Mouse (Mus musculus) splenic B cell, adult 2 months (primary cell): Measurements from ENCODE around the gene Snx29.

Experiments
- DNase-seq: peaks from one replicate; pipeline ENCODE4 v3.0.0-alpha.2; 2011; ENCODE audit warnings: low read depth, low spot score
- H3K27me3 ChIP-seq: 2 replicates; pipeline ENCODE4 v1.6.1; 2012; ENCODE audit warnings: mild to moderate bottlenecking, low read length, moderate library complexity, mixed read lengths; ENCODE audit not compliant: control insufficient read depth, poor library complexity, insufficient read depth, severe bottlenecking
- H3K36me3 ChIP-seq: 2 replicates; pipeline ENCODE4 v1.6.1; 2012; ENCODE audit warnings: mild to moderate bottlenecking, low read length, moderate library complexity, mixed read lengths; ENCODE audit not compliant: control insufficient read depth, poor library complexity, insufficient read depth, severe bottlenecking

The Snx29 gene

DNA sequence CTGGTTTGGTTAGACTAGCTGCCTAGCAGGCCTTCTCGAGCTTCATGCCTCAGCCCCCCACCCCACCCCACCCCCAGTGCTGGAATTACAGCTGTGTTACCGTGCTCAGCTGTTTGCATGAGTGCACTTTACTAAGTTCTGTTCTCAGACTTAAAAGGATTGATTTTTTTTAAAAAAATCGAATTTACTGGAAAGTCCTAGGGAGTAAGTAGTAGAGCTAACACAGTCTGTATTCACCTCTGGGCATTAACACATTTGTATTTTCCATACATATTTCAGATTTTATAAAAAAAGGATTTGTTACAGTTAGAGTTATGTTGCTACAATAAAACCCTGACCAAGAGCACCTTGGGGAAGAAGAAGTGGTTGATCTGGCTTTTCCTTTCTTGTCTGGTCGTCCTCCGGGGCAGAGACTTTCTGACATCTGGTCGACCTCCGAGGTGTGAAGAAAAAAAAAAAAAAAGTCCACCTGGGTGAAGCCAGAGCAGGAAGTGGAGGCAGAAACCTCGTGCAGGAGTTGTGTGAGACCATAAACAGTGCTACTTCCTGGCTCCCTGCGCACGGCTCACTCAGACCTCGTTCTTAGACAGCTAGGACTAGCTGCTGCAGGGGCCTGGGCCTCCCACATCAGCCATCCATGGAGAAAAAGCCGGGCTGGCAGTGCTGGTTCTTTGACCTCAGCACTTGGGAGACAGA, 196.2 kb downstream of the Snx29 start:
- peaks cover 8% of the 10 kb centered on the region; the same call in 1 of the 2 replicates for H3K36me3 ChIP-seq
- no peaks in the 10 kb centered on the region for H3K27me3 ChIP-seq
- peak; percentile 52 for DNase-seq

DNA sequence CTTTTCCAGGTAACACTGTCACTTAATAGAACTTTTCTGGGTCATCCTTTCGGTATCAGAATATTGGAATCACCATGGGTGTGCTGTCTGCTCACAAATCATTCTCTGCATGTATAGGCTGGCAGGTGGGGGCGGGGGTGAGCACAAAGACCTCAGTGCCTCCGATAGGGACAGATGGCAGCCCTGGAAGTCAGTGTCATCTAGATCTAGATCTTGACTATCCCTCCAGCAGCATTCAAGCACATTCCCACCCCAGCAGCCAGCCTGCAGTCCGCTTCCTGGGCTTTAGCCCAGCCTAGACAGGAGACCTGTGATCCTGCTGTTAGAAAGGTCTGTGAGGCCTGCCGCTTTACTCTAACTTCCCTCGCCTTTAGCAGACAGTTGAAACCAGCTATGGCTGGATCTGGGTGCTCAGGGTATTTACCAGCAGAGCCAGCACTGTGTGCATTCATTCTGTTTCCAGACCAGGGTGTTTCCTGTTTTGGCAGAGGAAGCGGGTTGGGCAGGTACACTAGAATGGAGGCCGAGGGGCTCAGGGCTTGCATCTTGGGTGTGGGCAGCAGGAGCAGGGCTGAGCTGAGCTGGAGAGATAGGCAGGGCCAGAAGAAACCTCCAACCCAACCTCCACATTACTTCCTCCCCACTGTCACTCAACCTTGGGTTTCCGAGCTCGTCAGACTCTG, 203.5 kb downstream of the Snx29 start:
- Histone ChIP-seq H3K27me3 (no peaks in the 10 kb centered on the region), H3K36me3 (no peaks in the 10 kb centered on the region; the same call in 1 of the 2 replicates)
- DNase-seq: peak; percentile 20

DNA sequence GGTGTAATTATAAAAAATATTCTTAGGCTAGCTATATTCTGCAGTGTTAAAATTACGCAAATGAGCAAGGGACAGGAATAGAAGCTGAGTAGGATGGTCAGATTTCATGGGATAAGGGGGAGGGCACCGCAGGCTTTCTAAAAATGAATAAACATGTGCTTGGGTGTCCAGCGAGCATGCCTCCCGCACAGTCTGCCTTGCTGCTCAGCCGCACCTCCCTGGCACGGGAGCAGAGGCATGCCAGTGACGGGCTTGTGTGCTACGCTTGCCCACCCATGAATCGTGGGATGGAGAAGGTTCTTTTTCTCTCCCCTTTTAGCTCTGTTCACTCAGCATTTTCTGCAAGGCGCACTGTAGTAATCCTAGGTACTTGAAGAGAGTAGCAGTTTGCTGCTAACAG, 204.3 kb downstream of the Snx29 start:
- Histone ChIP-seq H3K27me3 (no peaks in the 10 kb centered on the region), H3K36me3 (no peaks in the 10 kb centered on the region; the same call in 1 of the 2 replicates)
- no peak for DNase-seq

DNA sequence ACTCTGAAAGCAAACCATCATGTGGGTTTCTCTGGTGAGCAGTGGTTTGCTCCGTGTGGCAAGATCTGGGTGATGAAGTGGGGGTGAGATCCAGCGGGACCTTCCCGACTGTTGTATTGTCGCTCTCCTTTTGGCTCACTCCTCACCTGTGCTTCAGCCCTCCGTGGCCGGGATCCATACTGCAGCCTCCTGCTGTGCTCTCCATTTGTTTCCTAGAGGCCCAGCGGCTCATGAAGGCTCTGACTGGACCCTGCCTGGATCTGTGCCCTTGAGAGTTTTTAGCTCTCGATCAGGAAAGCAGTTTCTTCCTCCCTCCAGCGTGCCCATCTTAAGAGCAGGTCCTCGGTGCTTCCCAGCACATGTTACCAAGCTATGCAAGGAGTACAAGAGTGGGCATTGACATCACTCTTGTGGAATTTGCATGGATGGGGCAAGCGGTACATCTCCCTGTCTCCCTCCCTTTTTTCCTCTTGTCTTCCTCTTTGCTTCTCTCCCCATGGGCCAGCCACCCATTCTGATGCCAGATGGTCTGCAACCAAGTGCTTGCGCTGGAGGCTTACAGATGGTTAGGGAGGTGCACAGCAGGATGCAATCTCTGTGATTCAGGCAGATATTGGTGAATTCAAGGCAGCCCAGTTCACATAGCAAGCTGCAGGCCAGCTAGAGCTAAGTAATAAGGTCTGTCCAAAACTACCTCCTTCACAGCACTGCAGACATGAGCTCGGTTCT, 207.9 kb downstream of the Snx29 start:
- H3K36me3 ChIP-seq: peaks cover 7% of the 10 kb centered on the region
- no peak for DNase-seq

DNA sequence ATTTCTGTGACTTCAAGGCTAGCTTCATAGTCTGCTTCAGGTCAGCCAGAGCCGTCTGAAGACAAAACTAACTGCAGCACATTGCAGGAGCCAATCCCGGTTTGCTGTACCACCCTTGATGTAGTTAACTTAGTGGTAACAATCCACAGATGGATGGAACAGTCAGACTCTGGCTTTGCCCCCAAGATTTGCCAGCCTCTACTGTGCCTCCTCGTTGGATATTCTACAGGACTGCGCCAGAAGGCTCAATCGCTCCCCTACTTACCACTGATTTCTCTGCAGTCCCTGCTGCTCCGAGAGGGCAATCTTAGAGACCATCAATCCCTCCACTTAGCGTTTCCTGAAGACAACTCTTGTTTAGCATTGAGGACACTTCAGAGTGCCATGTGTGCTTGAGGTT, 208.7 kb downstream of the Snx29 start:
- DNase-seq: no peak
- no peaks in the 10 kb centered on the region for H3K27me3 ChIP-seq
- peaks cover 9% of the 10 kb centered on the region for H3K36me3 ChIP-seq

More for the DNA sequence above, 207.9 kb downstream of the Snx29 start:
- H3K27me3 ChIP-seq: no peaks in the 10 kb centered on the region

DNA sequence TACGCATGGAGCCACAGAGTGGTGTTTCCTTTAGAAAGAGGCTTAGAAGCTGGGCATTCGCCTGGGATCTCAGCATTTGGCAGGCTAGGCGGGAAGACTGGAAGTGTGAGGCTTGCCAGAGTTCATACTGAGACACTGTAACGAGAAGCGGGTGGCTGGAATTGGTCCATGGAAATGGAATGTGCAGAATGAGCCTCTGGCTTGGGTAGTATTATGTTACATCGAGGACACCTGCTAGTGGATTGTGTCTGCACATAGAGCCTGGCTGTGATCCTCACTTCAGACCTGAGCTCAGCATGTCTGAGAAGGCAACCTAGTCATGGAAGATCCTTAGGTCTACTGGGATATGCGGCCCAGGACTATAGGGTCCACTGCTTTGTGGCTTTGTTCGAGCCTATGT, 209.9 kb downstream of the Snx29 start:
- no peak for DNase-seq
- Histone ChIP-seq H3K36me3 (peaks cover 9% of the 10 kb centered on the region), H3K27me3 (no peaks in the 10 kb centered on the region)

DNA sequence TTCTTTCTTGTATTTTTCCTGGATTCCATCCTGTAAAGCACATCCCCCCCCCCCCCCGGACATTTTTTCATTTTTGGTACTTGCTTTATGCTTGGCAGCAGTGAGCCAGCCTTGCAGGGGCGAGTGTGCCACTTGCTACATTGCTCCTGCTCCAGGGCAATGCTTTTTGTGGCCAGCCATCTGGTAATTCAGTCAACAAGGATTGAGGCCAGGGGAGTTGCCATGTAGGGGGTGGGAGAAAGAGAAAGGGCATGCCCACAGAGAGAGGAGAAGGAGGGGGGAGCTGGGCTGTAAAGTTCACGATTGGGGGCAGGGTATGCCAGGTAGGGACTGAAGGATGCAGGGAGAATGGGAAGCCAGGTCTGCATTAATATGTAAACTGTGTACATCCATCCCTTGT, 210.7 kb downstream of the Snx29 start:
- DNase-seq: no peak
- no peaks in the 10 kb centered on the region for H3K27me3 ChIP-seq
- H3K36me3 ChIP-seq: peaks cover 9% of the 10 kb centered on the region

DNA sequence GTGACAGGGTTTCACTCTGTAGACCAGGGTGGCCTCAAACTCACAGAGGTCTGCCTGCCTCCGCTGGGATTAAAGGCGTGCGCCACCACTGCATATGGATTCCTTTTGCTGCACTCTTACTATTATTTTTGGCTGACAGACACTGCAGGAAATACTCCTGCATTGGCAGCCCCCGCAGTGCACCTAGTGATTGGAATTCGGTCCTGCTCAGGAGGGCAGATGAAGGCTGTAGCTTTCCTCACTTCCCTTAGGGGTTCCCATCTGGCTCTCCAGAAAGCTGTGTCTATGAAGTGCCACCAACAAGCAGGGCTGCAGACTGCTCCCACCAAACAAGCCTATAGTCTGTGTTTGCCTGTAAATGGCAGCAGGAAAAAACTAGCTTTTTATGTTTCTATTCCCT, 215.0 kb downstream of the Snx29 start:
- H3K27me3 ChIP-seq: no peaks in the 10 kb centered on the region
- no peak for DNase-seq
- peaks cover 12% of the 10 kb centered on the region for H3K36me3 ChIP-seq

DNA sequence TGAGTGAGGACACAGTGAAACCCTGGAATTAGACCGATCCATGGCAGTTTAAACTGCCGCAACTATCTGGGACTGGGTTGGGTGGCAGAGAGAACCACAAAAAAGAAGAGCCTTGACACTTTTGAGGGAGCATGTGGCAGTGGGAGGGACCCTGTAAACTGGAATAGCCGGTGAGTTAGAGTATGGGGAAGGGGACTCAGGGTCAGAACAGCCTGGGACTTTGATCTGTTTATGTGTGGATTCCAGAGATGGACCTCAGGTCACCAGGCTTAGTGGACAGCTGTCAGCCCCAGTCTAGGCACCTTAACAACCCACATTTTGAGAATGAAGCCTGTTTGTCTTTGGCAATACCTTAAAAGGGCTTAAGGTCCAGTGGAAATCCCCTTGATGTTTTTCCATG, 215.5 kb downstream of the Snx29 start:
- H3K36me3 ChIP-seq: peaks cover 12% of the 10 kb centered on the region
- H3K27me3 ChIP-seq: no peaks in the 10 kb centered on the region
- no peak for DNase-seq

DNA sequence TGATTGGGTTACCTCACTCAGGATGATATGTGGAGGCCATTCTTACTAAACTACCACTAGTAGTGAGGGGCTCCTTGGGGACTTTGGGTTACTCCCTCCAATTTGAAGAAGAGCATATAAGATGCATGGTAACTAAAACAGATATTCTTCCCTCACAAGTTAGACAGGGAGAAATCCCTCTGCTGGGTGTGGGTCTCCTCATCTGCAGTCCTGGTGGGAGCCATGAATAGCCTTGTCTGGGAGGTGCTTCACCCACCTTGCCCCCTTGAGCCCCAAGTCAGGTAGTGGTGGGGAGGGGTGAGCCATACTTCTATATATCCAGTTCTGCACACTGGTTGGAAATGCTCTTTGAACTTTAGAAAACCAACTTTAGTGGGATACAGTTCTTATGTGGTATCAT, 218.3 kb downstream of the Snx29 start:
- no peaks in the 10 kb centered on the region for H3K27me3 ChIP-seq
- H3K36me3 ChIP-seq: peaks cover 8% of the 10 kb centered on the region; the same call in 1 of the 2 replicates
- no peak for DNase-seq

DNA sequence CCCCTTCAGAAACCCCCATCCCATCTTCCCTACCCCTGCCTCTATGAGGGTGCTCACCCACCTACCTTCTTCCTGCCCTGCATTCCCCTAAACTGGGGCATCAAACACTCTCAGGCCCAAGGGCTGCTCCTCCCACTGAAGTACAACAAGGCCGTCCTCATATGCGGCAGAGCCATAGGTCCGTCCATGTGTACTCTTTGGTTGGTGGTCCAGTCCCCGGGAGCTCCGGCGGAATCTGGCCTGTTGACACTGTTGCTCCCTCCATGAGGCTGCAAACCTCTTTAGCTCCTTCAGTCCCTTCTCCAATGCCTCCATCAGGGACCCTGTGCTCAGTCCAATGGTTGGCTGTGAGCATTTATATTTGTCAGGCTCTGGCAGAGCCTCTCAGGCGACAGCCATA, 219.1 kb downstream of the Snx29 start:
- peaks cover 7% of the 10 kb centered on the region; the same call in 1 of the 2 replicates for H3K36me3 ChIP-seq
- no peak for DNase-seq
- no peaks in the 10 kb centered on the region for H3K27me3 ChIP-seq

DNA sequence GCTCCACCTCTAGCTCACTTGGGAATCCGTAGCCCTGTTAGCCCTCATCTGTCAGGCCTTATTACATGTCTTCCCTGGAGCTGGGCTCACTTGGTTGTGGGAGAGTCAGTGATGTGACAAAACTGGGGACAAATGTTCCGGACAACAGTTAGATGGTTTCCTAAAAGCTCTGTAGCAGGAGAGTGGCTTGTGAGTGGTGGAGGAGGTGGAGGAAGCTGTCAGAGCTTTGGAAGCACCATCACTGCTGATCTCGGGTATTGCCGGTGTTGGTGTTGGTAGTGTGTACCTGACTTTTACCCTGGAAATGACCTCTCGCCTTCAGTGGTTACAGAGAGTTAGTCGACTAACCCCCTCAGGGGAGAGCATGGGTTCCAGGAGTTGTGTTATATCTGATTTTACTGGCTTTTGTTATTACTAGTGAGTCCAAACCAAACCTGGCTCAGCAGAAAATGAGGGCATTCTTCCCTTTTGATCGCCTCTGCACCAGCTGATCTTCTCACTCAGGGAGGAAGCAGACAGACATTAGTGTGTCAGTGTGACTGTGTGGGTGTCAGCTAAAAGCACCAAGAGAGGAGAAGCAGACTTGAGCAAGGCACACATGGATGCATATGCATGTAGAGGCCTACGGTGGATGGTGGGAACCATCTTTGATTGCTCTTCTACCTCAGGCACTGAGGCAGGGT, 227.5 kb downstream of the Snx29 start:
- no peak for DNase-seq
- no peaks in the 10 kb centered on the region for H3K27me3 ChIP-seq
- H3K36me3 ChIP-seq: no peaks in the 10 kb centered on the region

DNA sequence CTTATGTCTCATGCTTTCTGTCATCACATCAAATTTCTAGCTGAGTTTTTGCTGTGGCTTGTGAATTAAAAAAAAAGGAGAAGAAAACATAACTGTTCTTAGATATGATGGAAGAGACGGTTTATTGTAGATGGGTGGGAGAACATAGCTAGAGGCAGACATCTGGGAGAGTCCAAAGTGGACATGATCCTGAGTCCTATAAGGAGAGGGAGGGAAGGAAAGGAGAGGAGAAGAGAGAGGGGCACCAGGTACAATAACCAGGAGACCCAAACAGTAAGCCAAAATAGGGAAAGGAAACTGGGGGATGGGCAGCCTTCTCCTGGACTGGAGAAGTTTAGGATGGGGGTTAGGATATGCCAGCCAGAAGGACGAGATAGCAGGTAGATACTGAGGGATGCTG, 239.0 kb downstream of the Snx29 start:
- H3K36me3 ChIP-seq: no peaks in the 10 kb centered on the region
- no peaks in the 10 kb centered on the region for H3K27me3 ChIP-seq
- DNase-seq: no peak

DNA sequence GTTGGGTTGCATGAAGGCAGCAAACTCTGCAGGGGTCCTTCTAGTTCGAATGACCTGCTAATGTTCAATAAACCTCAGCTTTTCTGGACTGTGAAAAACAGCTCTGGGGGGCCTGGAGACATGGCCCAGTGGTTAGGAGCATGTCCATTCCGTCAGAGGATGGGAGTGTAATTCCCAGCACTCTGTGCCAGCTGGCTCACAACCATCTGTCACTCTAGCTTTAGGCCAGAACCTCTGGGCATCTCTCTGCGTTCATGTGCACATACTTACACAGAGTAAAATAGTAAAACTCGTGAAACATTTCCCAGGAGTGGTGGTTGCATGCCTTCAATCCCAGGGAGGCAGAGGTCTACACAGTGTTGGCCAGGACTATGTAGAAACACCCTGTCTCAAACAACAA, 241.1 kb downstream of the Snx29 start:
- no peak for DNase-seq
- no peaks in the 10 kb centered on the region for H3K36me3 ChIP-seq
- H3K27me3 ChIP-seq: no peaks in the 10 kb centered on the region

DNA sequence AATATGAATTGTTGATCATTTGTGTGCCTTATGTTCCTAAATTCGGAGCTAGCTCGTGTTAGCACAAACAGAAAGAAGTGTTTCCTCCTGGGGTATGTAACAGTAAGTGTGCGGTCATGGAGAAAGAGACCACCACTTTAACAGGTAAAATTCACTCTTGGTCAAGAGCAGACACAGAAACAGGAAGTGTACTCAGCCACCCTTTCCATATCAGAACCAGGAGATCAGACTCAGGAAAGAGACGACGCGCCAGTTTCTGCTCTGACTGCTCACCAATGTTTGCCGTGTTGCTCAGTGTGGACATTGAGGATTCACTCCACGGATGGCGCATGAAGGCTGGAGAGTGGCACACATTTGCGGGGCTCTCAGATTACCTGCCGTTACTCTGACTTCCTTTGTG, 242.4 kb downstream of the Snx29 start:
- Histone ChIP-seq H3K36me3 (no peaks in the 10 kb centered on the region), H3K27me3 (no peaks in the 10 kb centered on the region)
- peak; percentile 19 for DNase-seq
